Mouse (Mus musculus) brain, embryonic 14.5 days (tissue): Measurements from ENCODE around the gene Rnf185.

Experiments used
- CTCF ChIP-seq: fragments of 200-500 bp; IDR thresholded peaks from 2 replicates; pipeline ENCODE4 v1.5.1; 2012; ENCODE audit warnings: inconsistent platforms, mild to moderate bottlenecking, moderate library complexity, borderline replicate concordance; ENCODE audit not compliant: insufficient read depth, insufficient read length; ENCODE audit errors: extremely low read depth
- POLR2A ChIP-seq: fragments of 200-500 bp; IDR thresholded peaks from 2 replicates; pipeline ENCODE4 v1.6.1; 2012; ENCODE audit warnings: mild to moderate bottlenecking, inconsistent platforms, borderline replicate concordance; ENCODE audit not compliant: poor library complexity, insufficient read depth, insufficient read length, severe bottlenecking; ENCODE audit errors: extremely low read depth

DNA sequence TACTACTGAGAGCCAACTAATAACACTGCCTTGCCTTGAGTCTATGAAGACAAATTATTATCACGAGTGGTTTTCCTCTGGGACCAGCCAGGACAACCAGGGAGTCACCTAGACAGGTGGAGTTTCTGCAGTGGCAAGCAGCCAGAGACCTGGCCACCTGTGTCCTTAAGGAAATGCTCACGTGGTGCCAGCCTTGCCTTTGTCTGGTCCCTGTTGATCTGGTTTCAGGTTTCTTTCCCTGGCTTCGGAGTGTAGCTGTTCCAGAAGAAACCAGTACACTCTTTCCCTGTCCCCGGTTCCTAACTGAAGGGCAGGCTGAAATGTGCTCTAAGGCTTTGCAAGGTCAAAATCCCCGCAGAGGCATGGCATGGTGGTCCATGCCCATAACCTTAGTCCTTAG, 44.6 kb upstream of the Rnf185 start:
- no peak for TF ChIP-seq CTCF
- no peak for TF ChIP-seq POLR2A
